Mouse (Mus musculus) thymus, adult 2 months (tissue): ENCODE measurements around the gene Cfap69.

Source experiments
- CTCF ChIP-seq: fragments of 200-500 bp; IDR thresholded peaks from 2 replicates; pipeline ENCODE4 v1.5.1; 2012; ENCODE audit warnings: mild to moderate bottlenecking, control low read depth, low read length, moderate library complexity, borderline replicate concordance; ENCODE audit not compliant: control insufficient read depth, poor library complexity, insufficient read depth; ENCODE audit errors: extremely low read depth
- POLR2A ChIP-seq: fragments of 200-500 bp; IDR thresholded peaks from 2 replicates; pipeline ENCODE4 v1.6.1; 2012; ENCODE audit warnings: mild to moderate bottlenecking, low read length, control low read depth, moderate library complexity; ENCODE audit not compliant: control insufficient read depth, poor library complexity, insufficient read depth; ENCODE audit errors: extremely low read depth

GRCm38 (mm10) chr5:5618329-5618728, 45.7 kb downstream of the Cfap69 start:
- TF ChIP-seq CTCF (no peak), POLR2A (no peak)
